ENCODE assay signal across 8 mouse cellular contexts in genomic region chr10:43480227-43480849, GRCm38 (mm10). TPM values are rescaled to one million over a fixed set of nuclear protein-coding genes. Genes with fewer than 3 reads are reported as not detected.
DNase-seq lines count a peak whose midpoint lies in the region; ATAC-seq and TF ChIP-seq lines count a peak whose summit lies in the region.

No protein-coding gene starts in this region.

- TF ChIP-seq CTCF in bone marrow, adult 2 months (IDR thresholded peaks at IDR 0.05; ENCODE audit: control insufficient read depth, insufficient read depth, low read length) = no peak

- no peak for DNase-seq in kidney, adult 18-20 months
- DNase-seq in hindbrain, embryonic 11.5 days (ENCODE audit: low spot score) = peak; percentile 31
- DNase-seq in adrenal gland, postnatal 25 days = no peak
- no peak for DNase-seq in gastrocnemius, postnatal 25 days
- no peak for DNase-seq in gastrocnemius, adult 18-20 months (ENCODE audit: low spot score)

- H3K27me3 ChIP-seq in kidney, embryonic 15.5 days = no peaks in the 10 kb centered on the region
- H3K27me3 ChIP-seq in hindbrain, embryonic 11.5 days (ENCODE audit: control insufficient read depth, insufficient read depth, low read length) = no peaks in the 10 kb centered on the region
- no peaks in the 10 kb centered on the region for H3K27me3 ChIP-seq in midbrain, embryonic 13.5 days

- no peaks in the 10 kb centered on the region for H3K36me3 ChIP-seq in kidney, embryonic 15.5 days
- H3K36me3 ChIP-seq in hindbrain, embryonic 11.5 days (ENCODE audit: control insufficient read depth, insufficient read depth, low read length) = no peaks in the 10 kb centered on the region
- H3K36me3 ChIP-seq in midbrain, embryonic 13.5 days = no peaks in the 10 kb centered on the region

- TF ChIP-seq POLR2A in bone marrow, adult 2 months (IDR thresholded peaks at IDR 0.05; ENCODE audit: borderline replicate concordance, control insufficient read depth, low read depth, low read length) = no peak

- H3K27ac ChIP-seq in kidney, embryonic 15.5 days = peak overlapping the region; percentile 99
- H3K27ac ChIP-seq in bone marrow, adult 2 months (ENCODE audit: control insufficient read depth, insufficient read depth, low read depth, low read length, poor library complexity) = no peak overlapping the region
- no peak overlapping the region for H3K27ac ChIP-seq in hindbrain, embryonic 11.5 days (ENCODE audit: low read depth, low read length)
- H3K27ac ChIP-seq in midbrain, embryonic 13.5 days = peak overlapping the region; percentile 98; the same call in 1 of the 2 replicates

- H3K9me3 ChIP-seq in kidney, embryonic 15.5 days (replicated peaks) = no peaks in the 10 kb centered on the region
- no peaks in the 10 kb centered on the region for H3K9me3 ChIP-seq in hindbrain, embryonic 11.5 days (ENCODE audit: control insufficient read depth, low read length)
- no peaks in the 10 kb centered on the region for H3K9me3 ChIP-seq in midbrain, embryonic 13.5 days

- ATAC-seq in kidney, embryonic 15.5 days (replicated peaks; ENCODE audit: low FRiP score) = no peak
- ATAC-seq in hindbrain, embryonic 11.5 days (ENCODE audit: low FRiP score) = no peak
- no peak for ATAC-seq in midbrain, embryonic 13.5 days

- WGBS in kidney, embryonic 15.5 days = 5% methylated on average over 13 of the region's 13 CpGs
- 32% methylated on average over 13 of the region's 13 CpGs for WGBS in bone marrow, adult 2 months
- WGBS in hindbrain, embryonic 11.5 days = 3% methylated on average over 13 of the region's 13 CpGs
- WGBS in midbrain, embryonic 13.5 days = 3% methylated on average over 13 of the region's 13 CpGs

- peak overlapping the region; percentile 96 for H3K9ac ChIP-seq in kidney, embryonic 15.5 days
- H3K9ac ChIP-seq in hindbrain, embryonic 11.5 days (ENCODE audit: low read depth, low read length) = peak overlapping the region; percentile 99
- H3K9ac ChIP-seq in midbrain, embryonic 13.5 days (replicated peaks) = peak overlapping the region; percentile 92

- H3K4me2 ChIP-seq in kidney, embryonic 15.5 days = peak overlapping the region; percentile 93
- H3K4me2 ChIP-seq in hindbrain, embryonic 11.5 days (replicated peaks; ENCODE audit: low read depth, low read length) = peak overlapping the region; percentile 98
- peak overlapping the region; percentile 89 for H3K4me2 ChIP-seq in midbrain, embryonic 13.5 days (replicated peaks)

- H3K4me1 ChIP-seq in kidney, embryonic 15.5 days = peaks cover 49% of the 10 kb centered on the region
- no peaks in the 10 kb centered on the region; the same call in 1 of the 2 replicates for H3K4me1 ChIP-seq in bone marrow, adult 2 months (ENCODE audit: control insufficient read depth, insufficient read depth, low read length)
- H3K4me1 ChIP-seq in hindbrain, embryonic 11.5 days (replicated peaks; ENCODE audit: control insufficient read depth, insufficient read depth, low read length) = no peaks in the 10 kb centered on the region; the same call in 1 of the 2 replicates
- H3K4me1 ChIP-seq in midbrain, embryonic 13.5 days (replicated peaks) = peaks cover 51% of the 10 kb centered on the region

- H3K4me3 ChIP-seq in kidney, embryonic 15.5 days (replicated peaks) = peak overlapping the region; percentile 79
- peak overlapping the region; percentile 64 for H3K4me3 ChIP-seq in bone marrow, adult 2 months (replicated peaks; ENCODE audit: control insufficient read depth, low read depth, low read length)
- H3K4me3 ChIP-seq in hindbrain, embryonic 11.5 days (ENCODE audit: low read depth, low read length) = peak overlapping the region; percentile 85
- peak overlapping the region; percentile 80 for H3K4me3 ChIP-seq in midbrain, embryonic 13.5 days (replicated peaks)

RNA-seq across cellular contexts. Expression of gene Bend3, which starts 1.7 kb away (rescaled TPM):
- 6.6 and 7.4 TPM in 2 replicates for polyA plus RNA-seq in kidney, embryonic 15.5 days (2015; fragmentation: Nextera tagmentation; extraction: Ambion mirVana)
- polyA plus RNA-seq in bone marrow, adult 2 months (2011; ENCODE audit: insufficient read depth, insufficient read length, low replicate concordance, missing spikeins) = 0.88 and 2.7 TPM in 2 replicates
- 8.7 and 8.8 TPM in 2 replicates for polyA plus RNA-seq in hindbrain, embryonic 11.5 days (2014; fragmentation: Nextera tagmentation; extraction: Ambion mirVana)
- polyA plus RNA-seq in midbrain, embryonic 13.5 days (2015; fragmentation: Nextera tagmentation; extraction: Ambion mirVana) = 4.2 TPM in 2 replicates
- total RNA-seq in adrenal gland, postnatal 25 days (2021) = 5.7 and 8.3 TPM in 2 replicates
- 1 to 10 TPM; 2.9 to 3.6 TPM for total RNA-seq in gastrocnemius, postnatal 25 days (2021)
- 1 to 10 TPM; 3.3 to 3.8 TPM for total RNA-seq in gastrocnemius, adult 18-20 months (2021)

RNA-seq across cellular contexts. Expression of gene Gm9803, which starts 43.5 kb away (rescaled TPM):
- polyA plus RNA-seq in kidney, embryonic 15.5 days (2015; fragmentation: Nextera tagmentation; extraction: Ambion mirVana) = 8.3 and 15.2 TPM in 2 replicates
- polyA plus RNA-seq in bone marrow, adult 2 months (2011; ENCODE audit: insufficient read depth, insufficient read length, low replicate concordance, missing spikeins) = 49.9 and 110 TPM in 2 replicates
- 9.6 and 16.8 TPM in 2 replicates for polyA plus RNA-seq in hindbrain, embryonic 11.5 days (2014; fragmentation: Nextera tagmentation; extraction: Ambion mirVana)
- 29.1 and 30.9 TPM in 2 replicates for polyA plus RNA-seq in midbrain, embryonic 13.5 days (2015; fragmentation: Nextera tagmentation; extraction: Ambion mirVana)
- total RNA-seq in adrenal gland, postnatal 25 days (2021) = 16.5 and 34.2 TPM in 2 replicates
- total RNA-seq in gastrocnemius, postnatal 25 days (2021) = 10 to 100 TPM in 1 of 2 experiments, 1 to 10 TPM in 1; 6.6 to 16.7 TPM
- total RNA-seq in gastrocnemius, adult 18-20 months (2021) = 10 to 100 TPM in 1 of 2 experiments, 1 to 10 TPM in 1; 2.9 to 14.2 TPM

Comparison
In these comparisons a context has a peak if more than half of its experiments do, and no peak if none do; other contexts are left out.
1. H3K27ac ChIP-seq: peak in kidney, embryonic 15.5 days (single experiment) and midbrain, embryonic 13.5 days (single experiment); none in bone marrow, adult 2 months (single experiment) and hindbrain, embryonic 11.5 days (single experiment).
2. Peak in every context shown above with its lines, with median percentiles within 50 percentile points of each other: H3K4me2 ChIP-seq, H3K4me3 ChIP-seq and H3K9ac ChIP-seq.